Mouse (Mus musculus) c-Kit-positive CD71-negative TER-119-negative erythroid progenitor cells, embryonic 14.5 days (primary cell): ENCODE measurements around the gene Rbks.

Experiments used
- DNase-seq: peaks from one replicate; pipeline ENCODE4 v3.0.0-alpha.2; 2013; ENCODE audit warnings: low read depth

The Rbks gene

GRCm38 (mm10) chr5:31696971-31697643, at the start of gene Rbks:
Rbks (minus strand) TSS chr5:31697627.
- no peak for DNase-seq

- DNase-seq, result no peak
Measured at GRCm38 (mm10) chr5:31742521-31743031, 45.1 kb upstream of the Rbks start.

- DNase-seq, result no peak
Measured at GRCm38 (mm10) chr5:31741931-31742330, 44.5 kb upstream of the Rbks start.

GRCm38 (mm10) chr5:31732644-31733338, 35.4 kb upstream of the Rbks start:
- DNase-seq, result no peak

- DNase-seq, result peak; percentile 23
Measured at GRCm38 (mm10) chr5:31727456-31727855, 30.0 kb upstream of the Rbks start.

GRCm38 (mm10) chr5:31725885-31726284, 28.5 kb upstream of the Rbks start:
- no peak for DNase-seq

- DNase-seq, result no peak
Measured at GRCm38 (mm10) chr5:31724519-31724918, 27.1 kb upstream of the Rbks start.

- no peak for DNase-seq
Measured at GRCm38 (mm10) chr5:31715486-31716150, 18.2 kb upstream of the Rbks start.

GRCm38 (mm10) chr5:31713841-31714264, 16.4 kb upstream of the Rbks start:
- DNase-seq, result no peak

GRCm38 (mm10) chr5:31713280-31713711, 15.9 kb upstream of the Rbks start:
- DNase-seq, result no peak

- no peak for DNase-seq
Measured at GRCm38 (mm10) chr5:31709389-31709788, 12.0 kb upstream of the Rbks start.

- no peak for DNase-seq
Measured at GRCm38 (mm10) chr5:31706826-31707225, 9.4 kb upstream of the Rbks start.

GRCm38 (mm10) chr5:31704971-31705370, 7.5 kb upstream of the Rbks start:
- DNase-seq, result no peak

- DNase-seq, result no peak
Measured at GRCm38 (mm10) chr5:31699397-31699796, 2.0 kb upstream of the Rbks start.

- no peak for DNase-seq
Measured at GRCm38 (mm10) chr5:31698931-31699330, 1.5 kb upstream of the Rbks start.

GRCm38 (mm10) chr5:31698297-31698726, 885 bp upstream of the Rbks start:
- peak; percentile 95 for DNase-seq

GRCm38 (mm10) chr5:31697644-31698296, 343 bp upstream of the Rbks start, which contains the start of gene Babam2:
Babam2 (plus strand) TSS chr5:31697684.
- peak; percentile 75 for DNase-seq

GRCm38 (mm10) chr5:31693191-31693590, 4.2 kb downstream of the Rbks start:
- DNase-seq, result no peak

GRCm38 (mm10) chr5:31687972-31688371, 9.5 kb downstream of the Rbks start:
- no peak for DNase-seq

GRCm38 (mm10) chr5:31686040-31686439, 11.4 kb downstream of the Rbks start:
- DNase-seq, result no peak

GRCm38 (mm10) chr5:31682305-31682704, 15.1 kb downstream of the Rbks start:
- no peak for DNase-seq

- DNase-seq, result no peak
Measured at GRCm38 (mm10) chr5:31680183-31680582, 17.2 kb downstream of the Rbks start.
